Mouse (Mus musculus) bone marrow macrophage, adult 2 months (primary cell): ENCODE data around the gene Trim29. TPM values are rescaled to one million over a fixed set of nuclear protein-coding genes. Genes with fewer than 3 reads are reported as not detected.

Source experiments
- H3K27ac ChIP-seq: 2 replicates; pipeline ENCODE4 v1.5.1; 2012; ENCODE audit warnings: low read depth, low read length; ENCODE audit not compliant: insufficient read depth
- H3K4me1 ChIP-seq: 2 replicates; pipeline ENCODE4 v1.6.1; 2012; ENCODE audit warnings: low read length; ENCODE audit not compliant: control insufficient read depth, insufficient read depth
- H3K4me3 ChIP-seq: 2 replicates; pipeline ENCODE4 v1.5.1; 2012; ENCODE audit warnings: mild to moderate bottlenecking, low read length, moderate library complexity; ENCODE audit not compliant: insufficient read depth
- CTCF ChIP-seq: IDR thresholded peaks from 2 replicates; pipeline ENCODE4 v1.5.1; 2012; ENCODE audit warnings: low read depth, mild to moderate bottlenecking, low read length, moderate library complexity
- POLR2A ChIP-seq: IDR thresholded peaks from 2 replicates; pipeline ENCODE4 v1.6.1; 2012; ENCODE audit warnings: mild to moderate bottlenecking, low read depth, low read length, borderline replicate concordance
- polyA plus RNA-seq: library from polyadenylated mRNA; stranded (reverse); fragments of >200 nt; gene quantifications from 2 replicates; pipeline ENCODE4 v1.2.4, GENCODE M21; 2012; ENCODE audit not compliant: missing spikeins, insufficient read depth, insufficient read length

Trim29 gene
- polyA plus RNA-seq, 1 experiment: not detected

DNA sequence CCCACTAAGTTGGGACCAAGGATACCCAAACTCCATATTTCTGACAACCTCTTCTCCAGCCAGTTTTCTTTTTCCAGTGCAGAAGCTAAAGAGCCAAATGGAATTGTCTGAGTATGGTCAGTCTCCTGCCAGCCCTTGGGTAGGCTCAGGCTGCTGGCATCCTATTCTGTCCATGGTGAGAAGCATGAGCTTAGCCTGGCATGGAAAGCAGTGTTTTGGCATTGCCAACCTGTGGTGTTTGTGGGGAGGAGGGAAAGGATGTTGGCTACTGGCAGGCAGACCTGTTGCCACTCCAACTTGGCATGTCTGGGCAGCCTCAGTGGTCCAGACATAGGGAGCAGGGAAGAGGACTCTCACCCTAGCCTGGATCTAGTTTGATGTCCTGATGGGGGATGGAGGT, 46.4 kb downstream of the Trim29 start:
- Histone ChIP-seq H3K4me3 (no peak overlapping the region), H3K27ac (no peak overlapping the region), H3K4me1 (peaks cover 30% of the 10 kb centered on the region)
- TF ChIP-seq POLR2A (no peak), CTCF (no peak)

GRCm38 (mm10) chr9:43358591-43359323, 48.1 kb downstream of the Trim29 start:
- Histone ChIP-seq H3K27ac (no peak overlapping the region), H3K4me1 (peaks cover 28% of the 10 kb centered on the region), H3K4me3 (no peak overlapping the region)
- TF ChIP-seq POLR2A (no peak), CTCF (no peak)

DNA sequence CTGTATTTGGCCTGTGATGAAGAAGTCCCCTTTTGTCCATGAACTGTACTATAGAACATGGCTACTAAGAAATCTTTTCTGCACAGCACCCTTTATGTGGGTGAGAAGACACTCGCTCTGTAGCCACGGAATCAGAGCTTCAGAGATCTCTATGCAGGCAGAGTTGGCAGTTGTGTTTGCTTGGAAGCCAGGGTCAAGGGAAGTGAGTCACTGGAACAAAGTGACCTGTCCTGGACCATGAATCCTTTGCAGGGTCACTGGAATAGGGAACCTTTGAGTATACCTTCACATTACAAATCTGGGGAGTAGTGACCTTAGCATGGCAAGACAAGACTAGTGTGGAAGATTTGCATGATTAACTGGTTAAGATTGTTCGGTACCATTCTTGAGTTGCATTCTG, 58.1 kb downstream of the Trim29 start:
- no peak for TF ChIP-seq POLR2A
- no peak for TF ChIP-seq CTCF
- Histone ChIP-seq H3K27ac (no peak overlapping the region), H3K4me1 (peaks cover 20% of the 10 kb centered on the region), H3K4me3 (no peak overlapping the region)

GRCm38 (mm10) chr9:43383871-43384270, 73.2 kb downstream of the Trim29 start:
- Histone ChIP-seq H3K4me3 (no peak overlapping the region), H3K4me1 (no peaks in the 10 kb centered on the region), H3K27ac (no peak overlapping the region)
- TF ChIP-seq POLR2A: no peak
- no peak for TF ChIP-seq CTCF

DNA sequence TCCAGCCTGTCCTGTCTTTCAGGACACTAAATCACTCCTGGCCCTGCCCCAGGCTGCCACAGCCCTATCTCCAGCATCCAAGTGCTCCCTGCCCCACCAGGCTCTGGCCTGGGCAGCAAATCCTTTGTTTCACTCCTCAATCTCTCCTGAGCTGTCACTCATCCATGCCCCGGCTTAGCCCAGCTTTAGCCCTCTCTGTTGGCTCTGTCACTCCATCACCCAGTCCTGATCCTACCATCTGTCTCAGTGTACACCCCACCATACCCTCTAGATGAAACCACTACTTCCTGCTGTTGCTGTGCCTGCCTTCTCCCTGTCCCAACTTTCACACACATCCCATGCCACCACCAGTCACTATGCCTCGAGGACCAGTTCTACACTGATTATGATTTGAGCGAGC, 73.8 kb downstream of the Trim29 start:
- Histone ChIP-seq H3K4me1 (no peaks in the 10 kb centered on the region), H3K27ac (no peak overlapping the region), H3K4me3 (no peak overlapping the region)
- TF ChIP-seq POLR2A (no peak), CTCF (no peak)

Other genes with a start within 250 kb of the Trim29 start
- 6.8 and 8.6 TPM in 2 replicates for gene Arhgef12, start 203.6 kb upstream of the Trim29 start, polyA plus RNA-seq
- gene Tmem136, start 194.3 kb upstream of the Trim29 start, polyA plus RNA-seq: not detected in 2 replicates
- gene Pou2f3, start 100.5 kb upstream of the Trim29 start, polyA plus RNA-seq: not detected in 2 replicates
- gene Oaf, start 70.9 kb upstream of the Trim29 start, polyA plus RNA-seq: 0.40 and 1.3 TPM in 2 replicates